Mouse (Mus musculus) neural tube, embryonic 15.5 days (tissue): ENCODE results near the gene A230050P20Rik. TPM values are rescaled to one million over a fixed set of nuclear protein-coding genes. Genes with fewer than 3 reads are reported as not detected.

ENCODE experiments used
- ATAC-seq: fragments of 200-750 bp; cut with Nextera tagmentation; 2 replicates; pipeline ENCODE4 v1.8.0; 2017; ENCODE audit warnings: mild to moderate bottlenecking, moderate TSS enrichment, moderate library complexity; ENCODE audit not compliant: low FRiP score
- H3K27ac ChIP-seq: fragments of 300-500 bp; sonication (generic); replicated peaks from 2 replicates; pipeline ENCODE4 v1.5.1; 2015; ENCODE audit warnings: mild to moderate bottlenecking, inconsistent platforms
- H3K27me3 ChIP-seq: fragments of 300-500 bp; sonication (generic); replicated peaks from 2 replicates; pipeline ENCODE4 v1.6.1; 2015; ENCODE audit warnings: inconsistent platforms
- H3K36me3 ChIP-seq: fragments of 300-500 bp; sonication (generic); 2 replicates; pipeline ENCODE4 v1.6.1; 2015; ENCODE audit warnings: inconsistent platforms
- H3K4me1 ChIP-seq: fragments of 300-500 bp; sonication (generic); 2 replicates; pipeline ENCODE4 v1.6.1; 2015; ENCODE audit warnings: inconsistent platforms
- H3K4me2 ChIP-seq: fragments of 300-500 bp; sonication (generic); 2 replicates; pipeline ENCODE4 v1.6.1; 2015; ENCODE audit warnings: inconsistent platforms, mild to moderate bottlenecking, moderate library complexity
- H3K4me3 ChIP-seq: fragments of 300-500 bp; sonication (generic); replicated peaks from 2 replicates; pipeline ENCODE4 v1.5.1; 2015; ENCODE audit warnings: mild to moderate bottlenecking, inconsistent platforms
- H3K9ac ChIP-seq: fragments of 300-500 bp; sonication (generic); replicated peaks from 2 replicates; pipeline ENCODE4 v1.6.1; 2015; ENCODE audit warnings: mild to moderate bottlenecking, inconsistent platforms
- H3K9me3 ChIP-seq: fragments of 300-500 bp; sonication (generic); replicated peaks from 2 replicates; pipeline ENCODE4 v1.6.1; 2016; ENCODE audit warnings: inconsistent platforms
- WGBS: fragments of 180-500 bp; shearing (Covaris S2); methylation state at CpG from one replicate; pipeline ENCODE4 v1.1.7; 2015; ENCODE audit warnings: mixed read lengths; 5-methylcytosine and 5-hydroxymethylcytosine counted together
- microRNA-seq: library from miRNA; unstranded; fragments of <30 nt; microRNA quantifications from one replicate; pipeline ENCODE4, GENCODE M21; 2017
- polyA plus RNA-seq: library from polyadenylated mRNA; unstranded; fragments of >200 nt; fragmentation: Nextera tagmentation; extraction: Ambion mirVana; gene quantifications from 2 replicates; pipeline ENCODE4 v1.2.1, GENCODE M21; 2015

A230050P20Rik gene
- polyA plus RNA-seq, 1 experiment from 2014 or later: 17.0 TPM

- H3K4me2 ChIP-seq: no peak overlapping the region
- H3K4me1 ChIP-seq: peaks cover 18% of the 10 kb centered on the region
- H3K27ac ChIP-seq: no peak overlapping the region
- no peak for ATAC-seq
- no peaks in the 10 kb centered on the region for H3K9me3 ChIP-seq
- H3K9ac ChIP-seq: no peak overlapping the region
- no peak overlapping the region for H3K4me3 ChIP-seq
- H3K36me3 ChIP-seq: peaks cover 22% of the 10 kb centered on the region
- WGBS: 23% methylated on average over 13 of the region's 13 CpGs
- no peaks in the 10 kb centered on the region for H3K27me3 ChIP-seq
Measured at GRCm38 (mm10) chr9:20901466-20902173, 33.2 kb downstream of the A230050P20Rik start.

- H3K4me3 ChIP-seq: no peak overlapping the region
- WGBS: 44% methylated on average over 6 of the region's 6 CpGs
Measured at GRCm38 (mm10) chr9:20902174-20902491, 33.7 kb downstream of the A230050P20Rik start.

DNA sequence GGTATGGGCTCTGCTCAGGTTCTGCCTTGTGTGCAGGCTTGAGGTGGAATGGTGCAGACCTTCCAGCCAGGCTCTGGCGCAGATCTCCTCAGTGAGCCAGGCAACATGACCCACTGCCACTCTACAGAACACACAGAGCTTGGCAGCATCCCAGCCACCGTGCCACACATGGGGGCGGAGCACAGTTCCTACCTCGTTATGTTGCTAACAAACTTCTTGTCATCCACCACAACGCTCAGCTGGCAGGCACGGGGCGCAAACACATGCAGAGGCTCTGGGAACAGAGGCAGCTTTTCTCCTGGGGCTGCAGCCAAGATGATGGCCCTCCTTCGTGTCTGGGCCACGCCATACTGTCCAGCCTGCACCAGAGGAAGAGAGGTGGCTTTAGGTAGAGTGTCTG lies 41.5 kb downstream of the A230050P20Rik start:
- H3K4me3 ChIP-seq: no peak overlapping the region
- no peak overlapping the region for H3K4me2 ChIP-seq
- H3K9ac ChIP-seq: no peak overlapping the region
- no peak overlapping the region for H3K27ac ChIP-seq
- no peak for ATAC-seq
- H3K27me3 ChIP-seq: no peaks in the 10 kb centered on the region
- WGBS: 89% methylated on average over 9 of the region's 9 CpGs
- H3K9me3 ChIP-seq: no peaks in the 10 kb centered on the region
- peaks cover 100% of the 10 kb centered on the region for H3K36me3 ChIP-seq
- no peaks in the 10 kb centered on the region for H3K4me1 ChIP-seq

More at GRCm38 (mm10) chr9:20902174-20902491, 33.7 kb downstream of the A230050P20Rik start:
- Histone ChIP-seq H3K27me3 (no peaks in the 10 kb centered on the region), H3K9me3 (no peaks in the 10 kb centered on the region), H3K36me3 (peaks cover 27% of the 10 kb centered on the region), H3K27ac (no peak overlapping the region), H3K4me2 (no peak overlapping the region), H3K9ac (no peak overlapping the region), H3K4me1 (peaks cover 13% of the 10 kb centered on the region)
- no peak for ATAC-seq

GRCm38 (mm10) chr9:20916160-20916559 lies 47.7 kb downstream of the A230050P20Rik start:
- H3K27ac ChIP-seq: no peak overlapping the region
- no peak overlapping the region for H3K4me3 ChIP-seq
- H3K4me2 ChIP-seq: no peak overlapping the region
- H3K27me3 ChIP-seq: no peaks in the 10 kb centered on the region
- H3K36me3 ChIP-seq: peaks cover 100% of the 10 kb centered on the region
- no peaks in the 10 kb centered on the region for H3K4me1 ChIP-seq
- no peaks in the 10 kb centered on the region for H3K9me3 ChIP-seq
- WGBS: 90% methylated on average over 4 of the region's 4 CpGs
- no peak for ATAC-seq
- no peak overlapping the region for H3K9ac ChIP-seq

DNA sequence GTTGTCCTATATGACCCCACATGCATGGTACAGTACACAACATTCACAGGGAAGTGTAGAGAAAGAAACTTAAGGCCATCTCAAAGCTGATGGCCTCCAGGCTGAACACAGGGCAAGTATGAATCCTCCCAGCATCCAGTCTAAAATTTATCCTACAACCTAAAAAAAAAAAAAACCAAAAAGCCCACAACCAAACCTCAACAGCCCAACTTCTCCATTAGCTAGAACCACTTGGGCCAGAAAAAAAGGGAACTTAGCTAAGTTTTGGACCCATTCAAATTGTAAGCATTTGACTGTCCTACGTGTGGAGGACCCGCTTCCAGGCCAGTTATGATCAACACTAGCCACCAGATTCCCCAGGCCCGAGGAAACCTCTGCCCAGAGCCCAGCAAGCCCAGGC lies 54.8 kb downstream of the A230050P20Rik start:
- Histone ChIP-seq H3K9ac (no peak overlapping the region), H3K9me3 (no peaks in the 10 kb centered on the region), H3K27ac (no peak overlapping the region), H3K36me3 (peaks cover 98% of the 10 kb centered on the region), H3K4me3 (no peak overlapping the region), H3K27me3 (no peaks in the 10 kb centered on the region), H3K4me1 (no peaks in the 10 kb centered on the region), H3K4me2 (no peak overlapping the region)
- ATAC-seq: no peak
- WGBS: 96% methylated on average over 3 of the region's 3 CpGs

Small RNA genes within 50 kb of the gene (microRNA-seq; reads per million reads assigned to microRNA genes)
- gene Mir7081: not detected

Other genes with a start within 250 kb of the A230050P20Rik start
- 463 and 500 TPM in 2 replicates for gene Ubl5, start 225.8 kb upstream of the A230050P20Rik start, polyA plus RNA-seq
- gene Fbxl12, start 223.9 kb upstream of the A230050P20Rik start, polyA plus RNA-seq: 13.0 and 20.6 TPM in 2 replicates
- 69.6 and 71.6 TPM in 2 replicates for gene Pin1, start 216.5 kb upstream of the A230050P20Rik start, polyA plus RNA-seq
- gene Olfm2, start 122.3 kb upstream of the A230050P20Rik start, polyA plus RNA-seq: 190 and 224 TPM in 2 replicates
- 1.4 and 1.8 TPM in 2 replicates for gene Col5a3, start 53.6 kb upstream of the A230050P20Rik start, polyA plus RNA-seq
- not detected in 2 replicates for gene Rdh8, start 50.1 kb upstream of the A230050P20Rik start, polyA plus RNA-seq
- 11.8 and 13.8 TPM in 2 replicates for gene Angptl6, start 11.1 kb downstream of the A230050P20Rik start, polyA plus RNA-seq
- 49.7 and 57.3 TPM in 2 replicates for gene Ppan, start 19.5 kb downstream of the A230050P20Rik start, polyA plus RNA-seq
- 260 and 274 TPM in 2 replicates for gene Eif3g, start 30.0 kb downstream of the A230050P20Rik start, polyA plus RNA-seq
- gene Dnmt1, start 91.2 kb downstream of the A230050P20Rik start, polyA plus RNA-seq: 51.6 and 60.8 TPM in 2 replicates
- 8.8 and 17.9 TPM in 2 replicates for gene S1pr2, start 108.1 kb downstream of the A230050P20Rik start, polyA plus RNA-seq
- gene Mrpl4, start 134.1 kb downstream of the A230050P20Rik start, polyA plus RNA-seq: 114 and 123 TPM in 2 replicates
- gene Icam1, start 147.3 kb downstream of the A230050P20Rik start, polyA plus RNA-seq: 4.2 and 16.9 TPM in 2 replicates
- gene Icam4, start 160.7 kb downstream of the A230050P20Rik start, polyA plus RNA-seq: 0.54 TPM in 1 of 2 replicates, not detected in the other
- gene Icam5, start 163.4 kb downstream of the A230050P20Rik start, polyA plus RNA-seq: 1.8 and 2.0 TPM in 2 replicates
- 1.00 and 1.6 TPM in 2 replicates for gene Zglp1, start 198.5 kb downstream of the A230050P20Rik start, polyA plus RNA-seq
- gene Gm49373, start 204.5 kb downstream of the A230050P20Rik start, polyA plus RNA-seq: 1.6 and 2.2 TPM in 2 replicates
- 69.8 and 77.7 TPM in 2 replicates for gene Fdx1l, start 205.0 kb downstream of the A230050P20Rik start, polyA plus RNA-seq
- gene Gm38431, start 223.4 kb downstream of the A230050P20Rik start, polyA plus RNA-seq: 1.4 and 2.3 TPM in 2 replicates
- gene Raver1, start 223.4 kb downstream of the A230050P20Rik start, polyA plus RNA-seq: 25.6 and 38.0 TPM in 2 replicates